Mouse (Mus musculus): ENCODE data around the gene Rps26. TPM values are rescaled to one million over a fixed set of nuclear protein-coding genes. Genes with fewer than 3 reads are reported as not detected.
"Not testable (repeated sequence)": the region's sequence is repeated elsewhere in the genome, so short reads cannot be mapped to it uniquely, and the experiment has no call there.

Rps26 gene
- polyA plus RNA-seq, 1 experiment from 2014 or later = 949 TPM

- H3K36me3 ChIP-seq = peaks cover 70% of the 10 kb centered on the region
- 19% methylated on average over 11 of the region's 11 CpGs for WGBS
- H3K27me3 ChIP-seq = no peaks in the 10 kb centered on the region
- no peak overlapping the region for H3K27ac ChIP-seq
- H3K4me1 ChIP-seq = peaks cover 3% of the 10 kb centered on the region; the same call in 1 of the 2 replicates
- ATAC-seq (ENCODE audit: insufficient number of reproducible peaks, insufficient read depth, low FRiP score, low TSS enrichment, low read depth) = no peak
- H3K4me3 ChIP-seq = no peak overlapping the region
- H3K4me2 ChIP-seq = no peak overlapping the region
- H3K9ac ChIP-seq = 0 out of 2 replicates have a peak overlapping the region, but pooled peaks have one; percentile 32
- no peaks in the 10 kb centered on the region for H3K9me3 ChIP-seq
These were observed 10.5 kb upstream of the Rps26 start for GRCm38 (mm10) chr10:128637011-128637410.

GRCm38 (mm10) chr10:128636561-128636960, 10.0 kb upstream of the Rps26 start:
- Histone ChIP-seq H3K4me1 (peaks cover 3% of the 10 kb centered on the region; the same call in 1 of the 2 replicates), H3K27me3 (no peaks in the 10 kb centered on the region), H3K4me2 (no peak overlapping the region), H3K9me3 (no peaks in the 10 kb centered on the region), H3K36me3 (peaks cover 66% of the 10 kb centered on the region), H3K4me3 (no peak overlapping the region), H3K9ac (no peak overlapping the region), H3K27ac (no peak overlapping the region)
- WGBS = 47% methylated on average over 6 of the region's 6 CpGs
- no peak for ATAC-seq (ENCODE audit: insufficient number of reproducible peaks, insufficient read depth, low FRiP score, low TSS enrichment, low read depth)

- peaks cover 59% of the 10 kb centered on the region for H3K36me3 ChIP-seq
- no peak overlapping the region for H3K9ac ChIP-seq
- ATAC-seq (ENCODE audit: insufficient number of reproducible peaks, insufficient read depth, low FRiP score, low TSS enrichment, low read depth) = no peak
- no peaks in the 10 kb centered on the region for H3K9me3 ChIP-seq
- no peak overlapping the region for H3K27ac ChIP-seq
- no peak overlapping the region for H3K4me3 ChIP-seq
- H3K4me2 ChIP-seq = no peak overlapping the region
- H3K4me1 ChIP-seq = peaks cover 3% of the 10 kb centered on the region; the same call in 1 of the 2 replicates
- no peaks in the 10 kb centered on the region for H3K27me3 ChIP-seq
- 95% methylated on average over 13 of the region's 13 CpGs for WGBS
These were observed 9.2 kb upstream of the Rps26 start for GRCm38 (mm10) chr10:128635697-128636096.

- Histone ChIP-seq H3K4me2 (no peak overlapping the region), H3K9ac (no peak overlapping the region), H3K4me3 (no peak overlapping the region), H3K27me3 (no peaks in the 10 kb centered on the region), H3K9me3 (no peaks in the 10 kb centered on the region), H3K27ac (no peak overlapping the region), H3K4me1 (no peaks in the 10 kb centered on the region), H3K36me3 (peaks cover 36% of the 10 kb centered on the region)
- ATAC-seq (ENCODE audit: insufficient number of reproducible peaks, insufficient read depth, low FRiP score, low TSS enrichment, low read depth) = no peak
- WGBS = 22% methylated on average over 6 of the region's 6 CpGs
These were observed 5.0 kb upstream of the Rps26 start for GRCm38 (mm10) chr10:128631571-128631970.

- H3K27ac ChIP-seq; H3K4me2 ChIP-seq; H3K9me3 ChIP-seq; ATAC-seq (ENCODE audit: insufficient number of reproducible peaks, insufficient read depth, low FRiP score, low TSS enrichment, low read depth); H3K27me3 ChIP-seq; H3K9ac ChIP-seq; H3K4me3 ChIP-seq; H3K4me1 ChIP-seq: not testable (repeated sequence)
- 75% methylated on average over 5 of the region's 5 CpGs for WGBS
- peaks cover 28% of the 10 kb centered on the region for H3K36me3 ChIP-seq
These were observed 3.8 kb upstream of the Rps26 start for GRCm38 (mm10) chr10:128630306-128630705.

GRCm38 (mm10) chr10:128629746-128630145, 3.2 kb upstream of the Rps26 start:
- WGBS = 79% methylated on average over 2 of the region's 2 CpGs
- Histone ChIP-seq H3K27me3 (no peaks in the 10 kb centered on the region), H3K36me3 (peaks cover 28% of the 10 kb centered on the region), H3K9me3 (no peaks in the 10 kb centered on the region), H3K4me1 (peaks cover 6% of the 10 kb centered on the region), H3K4me2 (no peak overlapping the region), H3K4me3 (no peak overlapping the region), H3K9ac (no peak overlapping the region), H3K27ac (no peak overlapping the region)
- ATAC-seq (ENCODE audit: insufficient number of reproducible peaks, insufficient read depth, low FRiP score, low TSS enrichment, low read depth) = no peak

- no peak overlapping the region for H3K9ac ChIP-seq
- no peak overlapping the region for H3K4me2 ChIP-seq
- H3K4me3 ChIP-seq = no peak overlapping the region
- no peaks in the 10 kb centered on the region for H3K9me3 ChIP-seq
- H3K27me3 ChIP-seq = no peaks in the 10 kb centered on the region
- H3K36me3 ChIP-seq = peaks cover 30% of the 10 kb centered on the region
- ATAC-seq (ENCODE audit: insufficient number of reproducible peaks, insufficient read depth, low FRiP score, low TSS enrichment, low read depth) = no peak
- peaks cover 6% of the 10 kb centered on the region for H3K4me1 ChIP-seq
- WGBS = 81% methylated on average over 10 of the region's 10 CpGs
- H3K27ac ChIP-seq = no peak overlapping the region
These were observed 1.1 kb upstream of the Rps26 start for GRCm38 (mm10) chr10:128627398-128628317.

- Histone ChIP-seq H3K4me2 (peak overlapping the region; percentile 89), H3K36me3 (peaks cover 29% of the 10 kb centered on the region), H3K9ac (peak overlapping the region; percentile 98), H3K9me3 (no peaks in the 10 kb centered on the region), H3K27me3 (no peaks in the 10 kb centered on the region), H3K4me1 (peaks cover 6% of the 10 kb centered on the region), H3K27ac (peak overlapping the region; percentile 76), H3K4me3 (peak overlapping the region; percentile 81)
- 36% methylated on average over 7 of the region's 7 CpGs for WGBS
- ATAC-seq (ENCODE audit: insufficient number of reproducible peaks, insufficient read depth, low FRiP score, low TSS enrichment, low read depth) = no peak
These were observed 1.2 kb downstream of the Rps26 start for GRCm38 (mm10) chr10:128625287-128625894.

- H3K4me2 ChIP-seq; H3K27ac ChIP-seq; H3K9ac ChIP-seq; H3K27me3 ChIP-seq; ATAC-seq (ENCODE audit: insufficient number of reproducible peaks, insufficient read depth, low FRiP score, low TSS enrichment, low read depth); H3K4me3 ChIP-seq; H3K4me1 ChIP-seq; H3K9me3 ChIP-seq: not testable (repeated sequence)
- 82% methylated on average over 4 of the region's 4 CpGs for WGBS
- H3K36me3 ChIP-seq = peaks cover 29% of the 10 kb centered on the region
These were observed 3.4 kb downstream of the Rps26 start for GRCm38 (mm10) chr10:128623106-128623613.

GRCm38 (mm10) chr10:128622702-128623101, 3.8 kb downstream of the Rps26 start:
- H3K27me3 ChIP-seq = no peaks in the 10 kb centered on the region
- H3K4me3 ChIP-seq = no peak overlapping the region
- peaks cover 6% of the 10 kb centered on the region for H3K4me1 ChIP-seq
- H3K9ac ChIP-seq = no peak overlapping the region
- H3K9me3 ChIP-seq = no peaks in the 10 kb centered on the region
- WGBS = 87% methylated on average over 4 of the region's 4 CpGs
- no peak for ATAC-seq (ENCODE audit: insufficient number of reproducible peaks, insufficient read depth, low FRiP score, low TSS enrichment, low read depth)
- H3K36me3 ChIP-seq = peaks cover 29% of the 10 kb centered on the region
- H3K4me2 ChIP-seq = no peak overlapping the region
- H3K27ac ChIP-seq = no peak overlapping the region

GRCm38 (mm10) chr10:128621986-128622520, 4.5 kb downstream of the Rps26 start:
- Histone ChIP-seq H3K4me1 (peaks cover 6% of the 10 kb centered on the region), H3K27me3 (no peaks in the 10 kb centered on the region), H3K27ac (no peak overlapping the region), H3K4me3 (no peak overlapping the region), H3K9me3 (no peaks in the 10 kb centered on the region), H3K9ac (no peak overlapping the region), H3K4me2 (no peak overlapping the region), H3K36me3 (peaks cover 29% of the 10 kb centered on the region)
- ATAC-seq (ENCODE audit: insufficient number of reproducible peaks, insufficient read depth, low FRiP score, low TSS enrichment, low read depth) = no peak
- 70% methylated on average over 3 of the region's 3 CpGs for WGBS
